Mouse (Mus musculus): ENCODE data around the gene Mapk14.

Gene Mapk14

DNA sequence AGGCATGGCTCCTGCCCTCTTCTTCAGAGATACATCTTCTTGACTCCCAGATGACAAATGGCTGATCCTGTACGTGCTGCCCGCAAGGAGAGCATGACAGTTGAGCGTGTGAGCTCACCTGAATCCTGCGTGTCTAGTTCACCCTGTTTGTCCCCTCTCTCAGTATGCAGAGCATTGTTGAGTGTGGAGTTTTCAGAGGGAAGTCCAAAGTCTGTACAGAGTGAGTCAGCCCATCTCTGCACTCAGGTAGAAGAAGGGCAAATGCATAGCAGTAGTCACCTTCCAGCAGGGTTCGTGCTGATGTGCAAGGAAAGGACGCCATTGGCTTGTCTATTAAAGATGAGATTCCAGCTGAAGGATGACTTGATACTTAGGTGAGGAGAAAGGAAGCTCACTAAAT lies 48.1 kb downstream of the Mapk14 start:
- no peak for DNase-seq (ENCODE audit: low read depth, low spot score)

DNA sequence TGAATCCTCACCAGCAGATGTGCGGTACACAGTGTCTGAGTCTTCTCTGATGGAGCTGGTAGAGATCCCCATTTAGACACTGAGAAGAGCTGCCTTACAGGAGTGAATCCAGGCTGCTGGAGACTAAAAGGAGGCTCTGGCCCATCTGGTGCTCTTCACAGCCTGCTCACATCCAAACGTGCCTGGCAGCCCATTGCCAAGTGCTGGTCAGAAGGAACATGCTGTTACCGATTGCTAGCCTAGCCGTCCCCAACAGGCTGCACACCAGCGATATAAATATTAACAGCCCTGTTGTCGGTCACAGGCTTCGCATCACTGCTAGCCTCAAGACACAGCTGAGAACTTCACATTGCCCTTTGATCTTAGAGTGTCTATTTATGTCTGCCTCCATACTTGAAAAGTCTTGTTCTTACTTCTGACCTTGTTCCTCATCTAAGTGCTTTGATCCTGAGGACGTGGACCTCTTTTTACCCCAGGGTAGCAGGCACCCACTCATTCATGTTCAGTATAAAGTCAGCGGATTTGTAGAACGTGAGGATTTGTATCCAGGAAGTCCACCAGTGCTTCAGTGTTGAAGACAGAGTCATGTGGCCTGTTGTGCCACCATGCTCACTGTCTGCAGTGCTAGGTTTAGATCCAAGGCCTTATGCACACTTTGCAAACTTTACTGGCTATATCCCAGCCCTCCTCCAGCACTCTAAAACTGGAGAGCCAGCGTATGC lies 52.2 kb downstream of the Mapk14 start:
- no peak for DNase-seq (ENCODE audit: low read depth, low spot score)

GRCm38 (mm10) chr17:28743916-28744315 lies 52.8 kb downstream of the Mapk14 start:
- peak; percentile 63 for DNase-seq (ENCODE audit: low read depth, low spot score)

DNA sequence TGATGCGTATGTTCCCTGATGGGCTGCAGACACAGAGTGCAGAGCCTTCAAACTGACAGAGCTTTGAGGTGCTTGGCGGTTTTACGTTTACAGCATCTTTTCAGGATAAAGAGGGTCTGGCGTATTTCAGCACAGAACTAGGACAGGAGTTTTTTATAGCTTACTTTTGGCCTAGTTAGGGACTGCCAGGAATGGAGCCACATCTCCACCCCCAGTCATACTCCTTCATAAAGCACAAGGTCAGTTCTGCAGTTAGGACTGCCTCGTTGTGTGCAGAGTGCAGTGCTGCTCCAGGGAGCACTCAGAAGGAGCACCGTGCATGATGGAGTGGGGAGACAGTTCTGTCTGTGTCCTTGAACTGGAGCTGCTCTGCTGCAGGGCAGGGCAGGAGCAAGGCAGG lies 54.6 kb downstream of the Mapk14 start:
- no peak for DNase-seq (ENCODE audit: low read depth, low spot score)

GRCm38 (mm10) chr17:28748001-28748400 lies 56.9 kb downstream of the Mapk14 start:
- DNase-seq (ENCODE audit: low read depth, low spot score): no peak

- DNase-seq (ENCODE audit: low read depth, low spot score): no peak
Observed at GRCm38 (mm10) chr17:28750580-28750979, 59.5 kb downstream of the Mapk14 start.

- DNase-seq (ENCODE audit: low read depth, low spot score): no peak
Observed at GRCm38 (mm10) chr17:28756447-28756846, 65.3 kb downstream of the Mapk14 start.

DNA sequence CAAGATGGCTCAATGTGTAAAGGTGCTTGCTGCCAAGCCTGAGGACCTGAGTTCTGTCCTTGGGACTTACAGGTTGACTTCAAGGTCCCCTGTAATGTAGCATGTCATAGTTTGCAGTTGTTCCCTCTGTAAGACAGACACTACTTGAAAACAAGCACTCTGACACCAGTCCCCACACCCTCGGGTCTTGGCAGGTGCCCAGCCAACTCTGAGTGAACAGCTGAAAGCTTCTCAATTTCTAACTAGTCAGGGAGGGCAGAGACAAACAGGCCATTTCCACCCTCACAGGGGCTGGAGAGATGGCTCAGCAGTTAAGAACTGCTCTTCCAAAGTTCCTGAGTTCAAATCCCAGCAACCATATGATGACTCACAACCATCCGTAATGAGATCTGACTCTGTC lies 66.3 kb downstream of the Mapk14 start:
- no peak for DNase-seq (ENCODE audit: low read depth, low spot score)

DNA sequence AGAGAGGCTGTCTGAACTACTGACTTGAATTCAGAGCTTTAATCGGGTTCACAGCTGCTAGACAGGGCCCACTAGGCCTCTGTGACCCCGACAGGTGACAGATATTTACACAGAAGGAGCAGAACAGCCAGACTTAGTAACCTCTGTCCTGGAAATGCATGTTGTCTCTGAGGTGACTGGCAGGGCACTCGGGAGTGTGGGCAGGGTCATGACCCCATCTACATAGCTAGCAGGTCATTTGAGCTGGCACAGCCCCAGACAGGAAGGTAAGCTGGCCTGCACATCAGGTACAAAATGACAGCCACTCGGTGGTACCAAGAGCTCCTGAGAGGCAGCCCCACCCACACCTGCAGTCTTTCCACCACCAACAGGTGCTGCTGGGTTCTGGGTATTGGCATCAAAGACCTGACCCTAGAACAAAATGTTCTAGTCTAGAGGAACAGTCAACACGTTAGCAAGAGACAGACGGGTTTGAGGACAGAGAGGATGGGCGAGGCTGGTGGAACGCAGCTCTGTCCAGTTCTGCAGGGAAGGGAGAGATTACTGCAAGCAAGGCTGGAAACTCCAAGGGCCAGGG lies 69.7 kb downstream of the Mapk14 start:
- DNase-seq (ENCODE audit: low read depth, low spot score): no peak

GRCm38 (mm10) chr17:28761871-28762270 lies 70.7 kb downstream of the Mapk14 start:
- DNase-seq (ENCODE audit: low read depth, low spot score): peak; percentile 77

GRCm38 (mm10) chr17:28766203-28766602 lies 75.1 kb downstream of the Mapk14 start:
- DNase-seq (ENCODE audit: low read depth, low spot score): no peak

DNA sequence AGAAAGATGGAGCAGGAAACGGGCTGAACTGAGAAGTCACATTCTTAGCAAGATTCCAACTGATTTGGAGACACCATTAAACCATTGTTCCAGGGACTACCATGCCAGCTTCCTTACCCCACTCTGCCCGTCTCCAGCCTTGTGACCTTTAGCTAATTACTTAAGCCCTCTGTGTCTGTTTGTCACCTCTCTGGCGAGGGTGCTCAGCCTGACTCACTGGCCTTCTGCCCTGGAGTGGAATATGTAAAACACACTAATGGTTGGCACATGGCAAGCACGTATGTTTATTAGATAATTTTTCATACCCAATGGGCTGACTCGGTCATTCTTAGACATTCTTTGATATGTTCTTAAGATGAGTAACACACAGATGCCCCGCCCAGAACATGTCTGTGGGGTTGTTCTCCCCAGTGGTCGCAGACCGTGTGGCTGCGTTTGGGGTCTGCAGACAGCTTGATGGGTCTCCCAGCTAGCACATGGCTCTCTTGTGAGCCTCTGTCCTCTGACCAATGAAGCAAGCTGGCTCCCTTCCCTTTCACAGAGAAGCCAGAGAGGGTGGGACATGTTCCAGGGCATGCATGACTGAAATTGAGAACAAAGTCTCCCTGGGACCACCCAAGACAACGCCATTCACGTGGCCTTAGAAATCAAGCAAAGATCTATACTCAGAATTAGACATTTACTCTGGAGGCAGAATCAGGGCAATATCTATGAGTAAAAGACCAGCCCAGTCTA lies 75.8 kb downstream of the Mapk14 start:
- DNase-seq (ENCODE audit: low read depth, low spot score): no peak

DNA sequence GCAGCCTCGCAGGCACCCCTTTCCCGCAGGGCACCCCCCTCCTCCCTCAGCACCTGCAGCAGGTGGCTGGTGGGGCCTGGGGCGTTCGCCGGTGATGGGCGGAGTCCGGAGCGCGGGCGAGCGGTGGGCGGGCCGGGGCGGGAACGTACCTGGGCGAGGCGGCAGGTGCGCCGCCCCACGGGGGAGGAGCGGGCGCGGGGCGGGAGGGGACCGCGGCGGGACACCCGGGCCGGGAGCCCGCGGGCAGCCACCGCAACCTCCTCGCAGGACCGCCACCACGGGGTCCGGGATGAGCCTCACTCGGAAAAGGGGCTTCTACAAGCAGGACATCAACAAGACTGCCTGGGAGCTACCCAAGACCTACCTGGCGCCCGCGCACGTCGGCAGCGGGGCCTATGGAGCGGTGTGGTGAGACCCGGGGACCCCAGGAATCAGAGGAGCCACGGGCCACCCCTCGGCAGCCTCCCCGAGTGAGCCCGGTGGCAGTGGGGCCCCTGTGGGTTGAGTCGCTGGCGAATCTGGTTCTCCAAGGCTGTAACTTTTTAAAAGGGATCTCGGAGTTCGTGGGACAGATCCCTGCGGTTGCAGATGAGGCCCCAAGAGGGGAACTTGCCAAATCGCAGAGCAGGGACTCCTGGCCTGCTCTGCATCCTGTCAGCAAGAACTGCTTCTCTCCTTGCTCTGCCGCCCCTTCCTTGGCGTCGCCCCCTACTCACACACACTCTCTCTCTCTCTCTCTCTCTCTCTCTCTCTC lies 78.2 kb downstream of the Mapk14 start, which contains the start of gene Mapk13:
Mapk13 (plus strand) TSS at position 177 of the 754 bp plus-strand sequence.
- no peak for DNase-seq (ENCODE audit: low read depth, low spot score)

- DNase-seq (ENCODE audit: low read depth, low spot score): no peak
Observed at GRCm38 (mm10) chr17:28769875-28770421, 78.8 kb downstream of the Mapk14 start.

- no peak for DNase-seq (ENCODE audit: low read depth, low spot score)
Observed at GRCm38 (mm10) chr17:28771289-28771688, 80.2 kb downstream of the Mapk14 start.

DNA sequence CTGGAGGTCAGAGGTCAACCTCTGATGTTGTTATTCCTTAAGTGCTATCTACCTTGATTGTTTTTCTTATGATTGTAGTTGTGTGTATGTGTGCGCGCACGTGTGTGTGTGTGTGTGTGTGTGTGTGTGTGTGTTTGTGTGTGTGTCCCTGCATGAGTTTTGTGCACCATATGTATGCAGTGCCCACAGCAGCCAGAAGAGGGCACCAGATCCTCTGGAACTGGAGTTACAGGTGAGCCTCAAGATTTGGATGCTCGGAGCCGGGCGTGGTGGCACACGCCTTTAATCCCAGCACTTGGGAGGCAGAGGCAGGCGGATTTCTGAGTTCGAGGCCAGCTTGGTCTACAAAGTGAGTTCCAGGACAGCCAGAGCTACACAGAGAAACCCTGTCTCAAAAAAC lies 83.2 kb downstream of the Mapk14 start:
- DNase-seq (ENCODE audit: low read depth, low spot score): peak; percentile 17

- no peak for DNase-seq (ENCODE audit: low read depth, low spot score)
Observed at GRCm38 (mm10) chr17:28775161-28775560, 84.0 kb downstream of the Mapk14 start.

- peak; percentile 16 for DNase-seq (ENCODE audit: low read depth, low spot score)
Observed at GRCm38 (mm10) chr17:28776817-28777216, 85.7 kb downstream of the Mapk14 start.

- no peak for DNase-seq (ENCODE audit: low read depth, low spot score)
Observed at GRCm38 (mm10) chr17:28777231-28778005, 86.3 kb downstream of the Mapk14 start.

- DNase-seq (ENCODE audit: low read depth, low spot score): no peak
Observed at GRCm38 (mm10) chr17:28779735-28780134, 88.6 kb downstream of the Mapk14 start.

DNA sequence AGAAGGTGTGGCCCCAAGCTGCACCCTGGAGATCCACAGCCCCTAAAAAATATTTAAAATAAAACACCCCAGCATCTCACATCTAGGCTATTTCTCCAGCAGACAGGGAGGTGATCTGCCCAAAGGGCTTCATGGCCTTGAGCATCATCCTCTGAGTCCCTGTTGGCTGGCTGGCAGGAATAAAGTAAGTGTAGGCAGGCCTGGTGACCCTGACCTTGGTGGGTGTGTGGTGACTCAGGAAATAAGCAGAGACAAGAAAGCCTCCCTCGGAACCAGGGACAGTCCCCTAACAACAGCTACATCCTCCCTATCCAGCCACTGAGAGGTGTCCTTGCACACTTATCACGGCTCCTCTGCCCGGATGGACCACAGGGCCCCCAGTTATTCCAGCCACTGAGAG lies 89.7 kb downstream of the Mapk14 start:
- DNase-seq (ENCODE audit: low read depth, low spot score): no peak
